Comparison of ENCODE assay signal across 8 mouse cellular contexts in the genomic region with DNA sequence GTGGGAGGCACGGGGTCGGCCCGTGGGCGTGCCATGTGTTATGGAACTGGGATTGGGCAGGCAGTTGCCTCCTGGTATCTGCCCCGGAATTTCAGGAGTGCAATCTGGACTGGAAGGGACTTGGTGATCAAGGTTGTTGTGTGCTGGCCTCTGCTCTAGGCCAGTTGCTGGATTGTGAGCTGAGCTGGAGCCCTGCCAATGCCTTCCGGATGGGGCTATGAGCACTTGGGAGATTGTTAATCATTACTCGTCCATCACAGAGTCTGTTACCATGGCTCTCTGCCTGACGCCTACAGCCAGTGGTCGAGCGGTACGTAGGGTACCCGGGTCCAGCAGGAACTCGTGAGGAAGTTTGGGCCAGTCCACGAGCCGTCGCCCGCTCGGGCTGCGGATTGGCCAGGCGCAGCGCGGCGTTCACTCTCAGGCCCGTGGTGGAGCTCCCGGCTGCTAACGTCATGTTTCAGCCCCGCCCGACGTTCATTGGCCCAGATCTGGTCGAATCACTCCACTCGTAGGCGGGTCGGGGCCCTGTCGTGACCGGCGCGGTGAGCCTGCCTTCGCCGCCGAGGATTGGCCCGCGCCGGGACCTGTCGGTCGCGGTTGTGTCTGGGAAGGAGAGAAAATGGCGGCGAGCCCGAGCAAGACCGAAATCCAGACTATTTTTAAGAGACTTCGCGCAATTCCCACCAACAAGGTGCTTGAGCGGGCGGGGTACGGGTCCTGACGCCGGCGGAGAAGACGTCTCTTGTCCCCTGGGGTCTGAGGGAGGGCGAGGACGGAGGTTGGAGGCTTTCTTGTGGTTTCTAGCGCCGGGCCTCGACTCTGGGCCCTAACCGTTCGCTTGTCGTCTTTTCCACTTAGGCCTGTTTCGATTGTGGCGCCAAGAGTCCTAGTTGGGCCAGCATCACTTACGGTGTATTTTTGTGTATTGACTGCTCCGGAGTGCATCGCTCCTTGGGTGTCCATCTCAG. TPM values are rescaled to one million over a fixed set of nuclear protein-coding genes. Genes with fewer than 3 reads are reported as not detected.
DNase-seq lines count a peak whose midpoint lies in the region; ATAC-seq lines count a peak whose summit lies in the region.

TSS of gene Arfgap2 (plus strand) at position 264 of the 971 bp plus-strand sequence.

- H3K9me3 ChIP-seq in hindbrain, embryonic 11.5 days (ENCODE audit: control insufficient read depth, low read length) = no peaks in the 10 kb centered on the region

- H3K4me2 ChIP-seq in hindbrain, embryonic 11.5 days (replicated peaks; ENCODE audit: low read depth, low read length) = peak within 1 kb of the TSS; percentile 80

- 0 out of 2 replicates have a peak, but pooled peaks cover 6% of the 10 kb centered on the region for H3K36me3 ChIP-seq in hindbrain, embryonic 11.5 days (ENCODE audit: control insufficient read depth, insufficient read depth, low read length)

- DNase-seq in Muller cell, postnatal 12 days (ENCODE audit: inconsistent ontology term) = peak; percentile 98
- DNase-seq in cerebellum, adult 9-11 months = peak; percentile 99
- peak; percentile 98 to 99 for DNase-seq in frontal cortex, adult 2 months (ENCODE audit: extremely low spot score in 1 of 2, low spot score in 1 of 2)
- peak; percentile 95 for DNase-seq in hindbrain, embryonic 11.5 days (ENCODE audit: low spot score)
- peak; percentile 96 to 97 for DNase-seq in layer of hippocampus, postnatal 10 days (ENCODE audit: low spot score in 2 of 2)
- DNase-seq in lung, postnatal 10 days = peak; percentile 99
- peak; percentile 97 for DNase-seq in ovary, postnatal 36 days (ENCODE audit: low spot score)
- DNase-seq in thymus, postnatal 25 days = peak; percentile 93

- no peaks in the 10 kb centered on the region; the same call in none of the 2 replicates for H3K4me1 ChIP-seq in hindbrain, embryonic 11.5 days (replicated peaks; ENCODE audit: control insufficient read depth, insufficient read depth, low read length)

- H3K27me3 ChIP-seq in hindbrain, embryonic 11.5 days (ENCODE audit: control insufficient read depth, insufficient read depth, low read length) = no peaks in the 10 kb centered on the region

- peak; percentile 99 for ATAC-seq in hindbrain, embryonic 11.5 days (ENCODE audit: low FRiP score)

- H3K4me3 ChIP-seq in hindbrain, embryonic 11.5 days (ENCODE audit: low read depth, low read length) = peak within 1 kb of the TSS; percentile 86

- peak within 1 kb of the TSS; percentile 92 for H3K9ac ChIP-seq in hindbrain, embryonic 11.5 days (ENCODE audit: low read depth, low read length)

- WGBS in hindbrain, embryonic 11.5 days = 2% methylated on average over 72 of the region's 72 CpGs

- H3K27ac ChIP-seq in hindbrain, embryonic 11.5 days (ENCODE audit: low read depth, low read length) = peak within 1 kb of the TSS; percentile 87

RNA-seq across cellular contexts. Expression of gene Arfgap2, which starts in this region (rescaled TPM):
- polyA plus RNA-seq in frontal cortex, adult 2 months (2012; rRNA removed) = 39.1 and 42.0 TPM in 2 replicates
- polyA plus RNA-seq in hindbrain, embryonic 11.5 days (2014; fragmentation: Nextera tagmentation; extraction: Ambion mirVana) = 66.1 and 78.9 TPM in 2 replicates
- 10 to 100 TPM; 56.3 to 62.4 TPM for total RNA-seq in layer of hippocampus, postnatal 10 days (2021)

Comparison
In these comparisons a context has a peak if more than half of its experiments do, and no peak if none do; other contexts are left out.
1. Peak in every context shown above with its lines: DNase-seq, ATAC-seq, H3K4me3 ChIP-seq and H3K27ac ChIP-seq.